Mouse (Mus musculus) heart, embryonic 13.5 days (tissue): ENCODE data around the gene Rpl3. TPM values are rescaled to one million over a fixed set of nuclear protein-coding genes. Genes with fewer than 3 reads are reported as not detected.

ENCODE experiments used
- ATAC-seq: fragments of 200-750 bp; cut with Nextera tagmentation; 2 replicates; pipeline ENCODE4 v1.8.0; 2017; ENCODE audit warnings: moderate TSS enrichment; ENCODE audit not compliant: insufficient number of reproducible peaks, low FRiP score, low TSS enrichment; ENCODE audit errors: extremely low read depth
- H3K27ac ChIP-seq: fragments of 300-500 bp; sonication (generic); replicated peaks from 2 replicates; pipeline ENCODE4 v1.5.1; 2015; ENCODE audit warnings: moderate library complexity, mild to moderate bottlenecking, inconsistent platforms
- H3K27me3 ChIP-seq: fragments of 300-500 bp; sonication (generic); replicated peaks from 2 replicates; pipeline ENCODE4 v1.6.1; 2015; ENCODE audit warnings: mild to moderate bottlenecking, inconsistent platforms
- H3K36me3 ChIP-seq: fragments of 300-500 bp; sonication (generic); 2 replicates; pipeline ENCODE4 v1.6.1; 2015; ENCODE audit warnings: mild to moderate bottlenecking, inconsistent platforms
- H3K4me1 ChIP-seq: fragments of 300-500 bp; sonication (generic); 2 replicates; pipeline ENCODE4 v1.6.1; 2015; ENCODE audit warnings: inconsistent platforms
- H3K4me2 ChIP-seq: fragments of 300-500 bp; sonication (generic); 2 replicates; pipeline ENCODE4 v1.6.1; 2015; ENCODE audit warnings: inconsistent platforms, mild to moderate bottlenecking, moderate library complexity
- H3K4me3 ChIP-seq: fragments of 300-500 bp; sonication (generic); 2 replicates; pipeline ENCODE4 v1.5.1; 2015; ENCODE audit warnings: moderate library complexity, mild to moderate bottlenecking, inconsistent platforms
- H3K9ac ChIP-seq: fragments of 300-500 bp; sonication (generic); 2 replicates; pipeline ENCODE4 v1.6.1; 2015; ENCODE audit warnings: inconsistent platforms, mild to moderate bottlenecking, moderate library complexity
- H3K9me3 ChIP-seq: fragments of 300-500 bp; sonication (generic); 2 replicates; pipeline ENCODE4 v1.6.1; 2016; ENCODE audit warnings: inconsistent platforms
- WGBS: fragments of 180-500 bp; shearing (Covaris S2); methylation state at CpG from one replicate; pipeline ENCODE4 v1.1.7; 2015; ENCODE audit warnings: mixed read lengths; 5-methylcytosine and 5-hydroxymethylcytosine counted together
- polyA plus RNA-seq: library from polyadenylated mRNA; unstranded; fragments of >200 nt; fragmentation: Nextera tagmentation; extraction: Ambion mirVana; gene quantifications from 2 replicates; pipeline ENCODE4 v1.2.1, GENCODE M21; 2015

Gene Rpl3
- polyA plus RNA-seq, 1 experiment from 2014 or later = 603 TPM

DNA sequence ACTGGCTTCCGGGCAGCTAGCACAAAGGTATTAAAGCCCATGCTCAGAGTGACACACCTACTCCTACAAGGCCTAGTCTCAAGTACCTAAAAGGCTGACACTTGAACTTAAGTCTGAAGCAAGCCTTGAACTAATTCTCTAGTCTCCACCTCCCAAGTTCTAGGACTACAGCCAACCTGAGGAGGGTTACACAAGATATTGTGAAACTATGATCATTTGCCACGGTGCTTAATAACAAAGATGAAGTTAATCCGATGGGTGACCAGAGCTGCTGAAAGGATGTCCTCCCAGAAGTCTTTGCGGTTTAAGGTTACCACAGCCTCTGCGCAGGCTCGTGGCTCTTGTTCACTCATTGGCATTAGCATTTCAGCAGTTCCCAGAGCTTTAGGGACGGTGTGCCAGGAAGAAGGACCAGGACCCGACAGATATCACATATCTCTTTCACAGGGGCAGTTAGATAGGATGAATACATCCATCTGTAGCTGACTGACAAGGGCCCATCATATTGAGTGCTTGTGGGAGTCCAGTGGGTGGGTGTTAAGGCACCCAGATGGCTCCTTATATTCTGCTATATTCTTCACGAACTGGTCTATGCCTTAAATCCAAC, 4.2 kb downstream of the Rpl3 start:
- WGBS = 72% methylated on average over 9 of the region's 9 CpGs
- H3K27ac ChIP-seq = no peak overlapping the region
- no peak overlapping the region for H3K4me3 ChIP-seq
- ATAC-seq = no peak
- no peaks in the 10 kb centered on the region for H3K36me3 ChIP-seq
- H3K9ac ChIP-seq = no peak overlapping the region
- H3K4me1 ChIP-seq = peaks cover 22% of the 10 kb centered on the region
- H3K27me3 ChIP-seq = peaks cover 32% of the 10 kb centered on the region
- no peak overlapping the region for H3K4me2 ChIP-seq
- no peaks in the 10 kb centered on the region for H3K9me3 ChIP-seq

GRCm38 (mm10) chr15:80083740-80084139, 7.9 kb downstream of the Rpl3 start:
- WGBS = 2% methylated on average over 12 of the region's 12 CpGs
- no peaks in the 10 kb centered on the region for H3K9me3 ChIP-seq
- no peak for ATAC-seq
- H3K27ac ChIP-seq = peak overlapping the region; percentile 93
- H3K36me3 ChIP-seq = peaks cover 35% of the 10 kb centered on the region
- H3K4me3 ChIP-seq = peak overlapping the region; percentile 94
- no peaks in the 10 kb centered on the region; the same call in 1 of the 2 replicates for H3K27me3 ChIP-seq
- peak overlapping the region; percentile 80 for H3K9ac ChIP-seq
- H3K4me2 ChIP-seq = peak overlapping the region; percentile 88
- peaks cover 41% of the 10 kb centered on the region for H3K4me1 ChIP-seq

GRCm38 (mm10) chr15:80083276-80083731, 8.4 kb downstream of the Rpl3 start:
- H3K36me3 ChIP-seq = peaks cover 39% of the 10 kb centered on the region
- H3K4me1 ChIP-seq = peaks cover 46% of the 10 kb centered on the region
- peak overlapping the region; percentile 94 for H3K4me3 ChIP-seq
- ATAC-seq = peak; percentile 90
- H3K27ac ChIP-seq = peak overlapping the region; percentile 93
- peak overlapping the region; percentile 99 for H3K9ac ChIP-seq
- under 1% methylated on average over 30 of the region's 30 CpGs for WGBS
- H3K9me3 ChIP-seq = no peaks in the 10 kb centered on the region
- H3K4me2 ChIP-seq = peak overlapping the region; percentile 88
- H3K27me3 ChIP-seq = no peaks in the 10 kb centered on the region; the same call in 1 of the 2 replicates

DNA sequence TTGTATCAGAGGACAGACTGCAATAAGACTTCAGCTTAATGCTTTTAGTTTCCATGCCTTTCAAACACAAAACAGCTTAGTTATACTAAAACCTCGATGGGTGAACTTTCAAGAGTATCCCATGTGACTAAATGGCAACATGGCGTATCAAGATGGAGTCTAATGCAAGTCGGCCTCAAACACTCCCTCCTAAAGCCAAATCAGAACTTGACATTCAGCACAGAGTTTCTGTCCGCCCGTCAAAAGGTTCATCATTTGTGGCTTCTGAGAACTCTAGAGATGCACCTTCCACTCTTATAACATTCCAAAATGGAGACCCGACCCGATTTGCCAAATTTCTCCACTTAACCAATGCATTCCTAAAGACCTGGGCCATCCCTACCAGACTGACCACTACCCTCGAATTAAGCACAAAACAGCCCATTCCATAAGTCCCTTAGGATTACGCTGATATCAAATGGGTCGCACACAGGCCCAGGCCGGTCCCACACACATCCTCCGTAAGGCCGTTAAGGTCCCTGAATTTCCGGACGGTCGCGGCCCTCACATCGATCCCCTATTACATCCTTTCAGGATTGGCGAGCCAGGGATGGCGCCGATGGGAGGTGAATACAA, 8.9 kb downstream of the Rpl3 start:
- Histone ChIP-seq H3K27me3 (no peaks in the 10 kb centered on the region; the same call in 1 of the 2 replicates), H3K4me2 (peak overlapping the region; percentile 88), H3K4me1 (peaks cover 50% of the 10 kb centered on the region), H3K36me3 (peaks cover 45% of the 10 kb centered on the region), H3K4me3 (peak overlapping the region; percentile 94), H3K27ac (peak overlapping the region; percentile 93), H3K9ac (peak overlapping the region; percentile 99), H3K9me3 (no peaks in the 10 kb centered on the region)
- under 1% methylated on average over 21 of the region's 21 CpGs for WGBS
- peak; percentile 15 for ATAC-seq

DNA sequence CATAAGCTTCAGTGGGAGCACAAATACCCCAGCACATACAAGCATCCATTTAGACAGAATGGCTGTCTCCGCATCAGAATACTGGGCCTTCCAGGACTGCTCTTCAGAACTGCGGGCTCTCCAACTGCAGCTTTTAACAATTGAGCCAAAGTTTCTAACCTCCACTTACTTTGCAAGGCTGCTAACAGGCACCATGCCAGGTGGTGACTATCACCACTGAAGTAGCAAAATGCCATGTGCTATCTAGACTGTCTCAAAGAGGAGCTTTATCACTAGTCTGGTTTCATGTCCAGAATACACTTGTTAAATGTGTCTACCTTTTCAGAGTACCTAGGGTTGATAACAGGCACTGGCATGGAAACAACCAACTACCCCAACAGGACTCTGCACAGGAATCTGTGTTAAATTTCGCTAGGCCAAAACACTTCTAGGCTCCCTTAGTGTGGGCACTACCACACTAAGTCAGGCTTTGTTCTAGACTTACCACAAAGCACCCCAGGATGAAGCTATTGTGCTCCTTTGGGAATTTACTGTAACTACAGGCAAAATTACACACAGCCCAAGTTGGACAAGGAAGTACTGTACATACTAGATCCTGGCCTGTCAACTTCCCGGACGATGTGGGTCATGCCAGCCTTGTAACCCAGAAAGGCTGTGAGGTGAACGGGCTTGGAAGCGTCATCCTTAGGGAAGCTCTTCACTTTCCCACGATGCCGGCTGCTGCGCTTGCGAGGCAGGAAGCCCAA, 9.7 kb downstream of the Rpl3 start:
- WGBS = 7% methylated on average over 11 of the region's 11 CpGs
- peaks cover 53% of the 10 kb centered on the region for H3K36me3 ChIP-seq
- no peak for ATAC-seq

DNA sequence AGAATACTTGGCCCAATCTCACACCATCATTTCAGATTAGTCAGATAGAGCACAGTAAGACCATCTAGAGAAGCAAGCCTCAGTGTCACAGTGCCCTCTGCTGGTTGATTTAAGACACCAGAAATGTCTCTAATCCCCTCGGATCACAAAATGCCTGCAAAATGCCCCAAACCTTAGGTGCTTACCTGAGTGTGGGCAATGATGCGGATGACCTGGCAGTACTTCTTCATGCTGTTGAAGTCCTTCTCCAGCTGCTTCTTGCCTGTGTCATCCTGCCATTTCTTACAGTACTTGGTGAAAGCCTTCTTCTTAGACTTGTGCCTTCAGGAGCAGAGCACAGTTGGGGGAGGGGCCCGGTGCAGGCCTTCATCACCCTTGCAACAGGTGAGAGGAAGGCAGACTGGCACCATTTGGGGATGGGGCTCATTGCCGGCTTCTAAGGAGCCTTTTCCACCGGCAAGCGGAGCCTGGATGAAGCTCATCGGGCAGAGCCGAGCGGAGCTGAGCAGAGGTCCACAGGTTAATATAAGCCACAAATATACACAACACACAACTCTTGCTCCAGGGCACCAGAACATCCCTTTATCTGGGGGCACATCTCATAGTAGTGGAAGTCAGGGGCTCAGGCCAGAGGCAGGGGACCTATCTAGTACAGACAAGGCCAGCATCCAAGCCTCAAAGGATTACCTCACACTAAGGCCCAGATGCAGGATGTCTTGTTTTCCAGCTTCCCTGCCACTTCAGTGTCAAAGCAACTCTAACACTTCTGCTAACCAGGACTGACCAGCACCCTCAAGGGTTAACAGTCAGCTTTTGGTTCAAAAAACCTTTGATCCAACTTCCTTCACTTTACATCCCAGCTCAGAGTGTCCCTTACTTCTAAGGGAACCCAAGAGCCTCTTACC, 10.7 kb downstream of the Rpl3 start:
- Histone ChIP-seq H3K36me3 (peaks cover 59% of the 10 kb centered on the region), H3K9ac (peak overlapping the region; percentile 99), H3K4me1 (peaks cover 57% of the 10 kb centered on the region), H3K9me3 (no peaks in the 10 kb centered on the region), H3K4me3 (peak overlapping the region; percentile 94), H3K4me2 (peak overlapping the region; percentile 88), H3K27me3 (no peaks in the 10 kb centered on the region), H3K27ac (peak overlapping the region; percentile 93)
- WGBS = 59% methylated on average over 9 of the region's 9 CpGs
- no peak for ATAC-seq

More for the DNA sequence above, 9.7 kb downstream of the Rpl3 start:
- no peaks in the 10 kb centered on the region for H3K9me3 ChIP-seq
- peaks cover 50% of the 10 kb centered on the region for H3K4me1 ChIP-seq
- peak overlapping the region; percentile 93 for H3K27ac ChIP-seq
- H3K4me3 ChIP-seq = peak overlapping the region; percentile 94
- peak overlapping the region; percentile 99 for H3K9ac ChIP-seq
- no peaks in the 10 kb centered on the region; the same call in 1 of the 2 replicates for H3K27me3 ChIP-seq
- peak overlapping the region; percentile 88 for H3K4me2 ChIP-seq

GRCm38 (mm10) chr15:80079954-80080353, 11.7 kb downstream of the Rpl3 start:
- H3K4me3 ChIP-seq = no peak overlapping the region
- H3K9me3 ChIP-seq = no peaks in the 10 kb centered on the region
- 90% methylated on average over 3 of the region's 3 CpGs for WGBS
- no peak for ATAC-seq
- H3K27ac ChIP-seq = no peak overlapping the region
- peaks cover 67% of the 10 kb centered on the region for H3K4me1 ChIP-seq
- H3K27me3 ChIP-seq = no peaks in the 10 kb centered on the region
- peaks cover 59% of the 10 kb centered on the region for H3K36me3 ChIP-seq
- H3K9ac ChIP-seq = peak overlapping the region; percentile 59
- 0 out of 2 replicates have a peak overlapping the region, but pooled peaks have one; percentile 88 for H3K4me2 ChIP-seq

- ATAC-seq = no peak
- Histone ChIP-seq H3K9ac (peak overlapping the region; percentile 44; the same call in 1 of the 2 replicates), H3K27ac (no peak overlapping the region; the same call in 1 of the 2 replicates), H3K4me2 (no peak overlapping the region), H3K36me3 (peaks cover 59% of the 10 kb centered on the region), H3K27me3 (no peaks in the 10 kb centered on the region), H3K9me3 (no peaks in the 10 kb centered on the region), H3K4me1 (peaks cover 74% of the 10 kb centered on the region), H3K4me3 (no peak overlapping the region)
- 90% methylated on average over 5 of the region's 5 CpGs for WGBS
Observed at GRCm38 (mm10) chr15:80079129-80079668, 12.5 kb downstream of the Rpl3 start.

DNA sequence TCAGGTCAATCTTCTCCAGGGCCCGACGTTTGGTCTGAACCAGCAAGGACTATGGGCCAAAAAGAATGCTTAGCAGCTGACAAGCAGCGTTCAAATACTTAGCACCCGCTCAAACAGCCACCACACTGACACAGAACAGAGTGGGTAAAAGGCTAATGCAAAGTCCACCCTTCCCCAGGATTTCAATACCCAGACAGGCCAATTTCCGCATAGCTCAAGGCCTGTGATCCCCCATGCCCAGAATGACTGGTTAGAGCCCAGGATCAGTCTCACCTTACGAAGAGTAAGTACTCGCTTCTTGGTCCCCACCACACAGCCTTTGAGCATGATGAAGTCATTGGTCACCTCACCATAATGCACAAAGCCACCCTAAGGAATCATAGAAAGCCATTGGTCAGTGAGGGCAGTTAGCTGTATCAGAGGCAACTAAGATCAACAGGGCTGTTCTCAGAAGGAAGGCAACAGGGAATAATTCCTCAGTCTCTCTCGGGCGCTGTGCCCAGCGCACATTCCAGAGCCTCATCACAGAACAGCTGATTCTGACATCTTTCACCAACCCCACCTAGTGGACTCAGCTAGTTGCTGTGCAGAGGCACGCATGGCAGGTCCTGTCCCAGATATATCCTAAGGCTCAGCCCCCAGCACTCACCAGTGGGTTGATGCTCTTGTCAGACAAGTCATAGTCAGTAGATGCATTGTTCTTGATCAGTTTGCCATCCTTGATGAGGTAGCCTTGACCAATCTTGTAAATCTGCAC, 13.4 kb downstream of the Rpl3 start:
- H3K27ac ChIP-seq = 0 out of 2 replicates have a peak overlapping the region, but pooled peaks have one; percentile 36
- H3K36me3 ChIP-seq = peaks cover 59% of the 10 kb centered on the region
- H3K9me3 ChIP-seq = no peaks in the 10 kb centered on the region
- H3K4me1 ChIP-seq = peaks cover 70% of the 10 kb centered on the region
- H3K27me3 ChIP-seq = no peaks in the 10 kb centered on the region
- WGBS = 63% methylated on average over 11 of the region's 11 CpGs
- no peak overlapping the region; the same call in 1 of the 2 replicates for H3K9ac ChIP-seq
- no peak overlapping the region for H3K4me2 ChIP-seq
- H3K4me3 ChIP-seq = no peak overlapping the region
- no peak for ATAC-seq
